Mouse (Mus musculus) testis, postnatal 14 days (tissue): ENCODE measurements around the gene Klhl24.

Experiments used
- DNase-seq: peaks from one replicate; pipeline ENCODE4 v3.0.0; 2021; ENCODE audit warnings: low spot score

The Klhl24 gene

DNA sequence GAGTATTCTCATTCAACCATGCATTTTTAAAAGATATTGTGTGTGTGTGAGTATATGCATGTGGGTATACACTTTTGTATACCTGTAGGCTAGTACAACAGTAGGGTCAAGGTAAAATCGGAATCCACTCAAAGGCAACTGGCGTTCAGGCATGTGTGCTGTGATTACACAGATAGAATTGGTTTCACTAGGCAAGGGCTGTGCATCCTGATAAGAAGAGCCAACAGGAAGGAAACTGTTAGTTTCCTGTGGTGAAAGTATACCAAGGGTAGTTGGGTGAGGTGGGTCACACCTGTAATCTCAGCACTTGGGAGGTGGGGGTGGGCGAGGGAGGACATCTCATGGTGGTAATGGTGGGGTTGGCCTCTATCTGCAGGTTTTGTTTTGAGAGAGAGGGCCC, 47.2 kb downstream of the Klhl24 start:
- DNase-seq = no peak

GRCm38 (mm10) chr16:20151991-20152390, 54.6 kb downstream of the Klhl24 start:
- DNase-seq = no peak

DNA sequence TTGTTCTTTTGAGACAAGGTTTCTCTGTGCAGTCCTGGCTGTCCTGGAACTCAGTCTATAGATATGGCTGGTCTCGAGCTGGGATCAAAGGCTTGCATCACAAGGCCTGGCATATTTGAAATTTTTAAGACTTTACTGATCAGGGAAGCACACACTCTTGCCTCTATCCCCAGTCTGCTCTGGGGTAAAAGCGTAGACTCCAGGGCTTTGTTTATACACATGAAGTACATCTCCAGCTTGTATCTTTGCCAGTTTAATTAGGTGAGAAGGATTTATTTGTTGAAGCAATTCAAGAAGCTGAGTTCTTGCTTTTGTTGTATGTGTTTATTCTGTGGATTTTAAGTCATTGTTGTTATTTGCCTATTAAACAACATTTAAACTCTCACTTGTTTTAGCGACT, 56.4 kb downstream of the Klhl24 start:
- no peak for DNase-seq

DNA sequence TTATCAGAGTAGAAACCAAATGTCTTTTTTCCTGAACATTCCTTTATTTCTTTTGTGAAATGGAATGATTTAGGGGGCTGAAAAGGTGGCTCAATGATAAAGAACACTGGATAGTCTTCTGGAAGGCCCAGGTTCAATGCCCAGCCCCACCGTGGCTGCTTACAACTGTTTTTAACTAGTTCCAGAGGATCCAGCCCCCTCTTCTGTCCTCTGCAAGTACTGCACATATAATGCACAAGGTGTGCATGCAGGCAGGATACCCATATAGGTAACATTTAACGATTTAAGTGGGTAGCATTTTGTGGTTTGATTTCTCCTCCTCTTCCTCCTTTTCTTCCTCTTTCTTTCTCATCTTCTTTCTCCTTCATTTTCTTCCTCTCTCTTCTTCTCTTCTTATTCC, 62.8 kb downstream of the Klhl24 start:
- DNase-seq = no peak

DNA sequence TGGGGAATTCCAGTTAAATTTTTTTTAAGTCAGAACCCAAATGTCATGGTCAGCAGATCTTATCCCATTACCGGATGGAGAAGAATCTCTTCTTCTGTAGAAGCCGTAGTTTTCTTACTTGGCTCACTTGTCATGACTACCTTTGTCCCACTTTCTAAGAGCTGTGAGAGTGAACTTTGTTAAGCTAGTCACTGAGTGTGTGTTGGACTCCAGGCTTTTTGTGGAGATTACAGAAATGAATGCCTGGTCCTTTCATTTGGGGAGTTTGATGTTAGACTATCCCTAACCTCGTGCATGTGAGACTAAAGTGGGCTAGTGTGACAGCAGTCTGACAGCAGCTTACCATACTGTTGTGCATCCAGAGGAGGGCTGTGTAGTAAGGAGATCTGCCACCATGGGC, 71.7 kb downstream of the Klhl24 start:
- no peak for DNase-seq

DNA sequence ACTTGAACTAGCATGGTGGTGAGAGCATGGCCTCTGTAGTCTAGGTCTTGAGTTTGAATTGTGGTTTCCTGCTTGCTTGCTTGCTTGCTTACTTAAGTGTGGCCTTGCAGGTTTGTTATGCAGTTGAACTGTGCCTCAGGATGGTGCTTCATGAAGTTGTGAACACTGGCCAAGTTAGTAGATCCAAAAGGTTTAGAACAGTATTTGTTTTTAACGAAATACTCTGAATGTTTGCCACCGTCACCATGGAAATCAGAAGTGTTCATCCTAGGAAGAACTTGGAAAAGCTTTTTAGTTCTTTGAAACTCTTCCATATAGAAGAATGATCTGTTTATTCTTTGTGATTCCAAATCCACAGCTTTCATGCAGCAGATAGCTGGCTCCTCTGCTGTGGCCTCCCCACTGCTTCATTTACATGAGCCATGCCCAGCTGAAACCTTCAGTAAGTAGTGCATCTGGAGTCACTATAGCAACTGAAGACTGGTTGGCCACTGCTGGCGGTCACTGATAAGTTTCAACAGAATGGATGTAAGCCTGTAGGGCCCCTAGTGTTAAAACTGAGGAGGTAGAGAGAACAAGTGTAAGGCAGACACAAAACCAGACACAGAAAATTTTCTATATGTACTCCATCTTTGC, 72.2 kb downstream of the Klhl24 start:
- DNase-seq = no peak
